Mouse (Mus musculus) forebrain, postnatal 0 days (tissue): Measurements from ENCODE around the gene Prmt7. TPM values are rescaled to one million over a fixed set of nuclear protein-coding genes. Genes with fewer than 3 reads are reported as not detected.

Experiments
- ATAC-seq: fragments of 200-750 bp; cut with Nextera tagmentation; 2 replicates; pipeline ENCODE4 v1.8.0; 2017; ENCODE audit warnings: mild to moderate bottlenecking, moderate library complexity
- DNase-seq: peaks from one replicate; pipeline ENCODE4 v3.0.0-alpha.2; 2015
- H3K27ac ChIP-seq: fragments of 300-500 bp; sonication (generic); 2 replicates; pipeline ENCODE4 v1.5.1; 2014; ENCODE audit warnings: low read depth, mild to moderate bottlenecking, antibody characterized with exemption, low read length, moderate library complexity, mixed read lengths
- H3K27me3 ChIP-seq: fragments of 300-500 bp; sonication (generic); 2 replicates; pipeline ENCODE4 v1.6.1; 2014; ENCODE audit warnings: mild to moderate bottlenecking, low read length, mixed read lengths; ENCODE audit not compliant: insufficient read depth
- H3K36me3 ChIP-seq: fragments of 300-500 bp; sonication (generic); 2 replicates; pipeline ENCODE4 v1.6.1; 2014; ENCODE audit warnings: mild to moderate bottlenecking, moderate library complexity; ENCODE audit not compliant: insufficient read depth
- H3K4me1 ChIP-seq: fragments of 300-500 bp; sonication (generic); 2 replicates; pipeline ENCODE4 v1.6.1; 2014; ENCODE audit warnings: antibody characterized with exemption; ENCODE audit not compliant: insufficient read depth
- H3K4me2 ChIP-seq: fragments of 300-500 bp; sonication (generic); 2 replicates; pipeline ENCODE4 v1.6.1; 2014; ENCODE audit warnings: low read depth, mild to moderate bottlenecking, moderate library complexity
- H3K4me3 ChIP-seq: fragments of 300-500 bp; sonication (generic); 2 replicates; pipeline ENCODE4 v1.5.1; 2014; ENCODE audit warnings: low read depth, low read length, mixed read lengths
- H3K9ac ChIP-seq: fragments of 300-500 bp; sonication (generic); 2 replicates; pipeline ENCODE4 v1.6.1; 2014; ENCODE audit warnings: mild to moderate bottlenecking
- H3K9me3 ChIP-seq: fragments of 300-500 bp; sonication (generic); 2 replicates; pipeline ENCODE4 v1.6.1; 2016; ENCODE audit warnings: low read length
- CTCF ChIP-seq: sonication (generic); IDR thresholded peaks from 2 replicates; pipeline ENCODE4 v1.5.1; 2016; ENCODE audit warnings: antibody characterized with exemption, control low read depth, low read depth
- WGBS: fragments of 180-500 bp; shearing (Covaris S2); extraction: QIAGEN DNeasy Blood & Tissue Kit; methylation state at CpG from one replicate; pipeline ENCODE4 v1.1.7; 2014; 5-methylcytosine and 5-hydroxymethylcytosine counted together
- polyA plus RNA-seq: library from polyadenylated mRNA; unstranded; fragments of >200 nt; fragmentation: Nextera tagmentation; extraction: Ambion mirVana; gene quantifications from 2 replicates; pipeline ENCODE4 v1.2.1, GENCODE M21; 2015
- total RNA-seq: library from RNA; depleted of rRNA; stranded (reverse); fragments of >200 nt; gene quantifications from 2 replicates; pipeline ENCODE4 v1.2.3, GENCODE M21; 2014

Prmt7 gene
- total and polyA plus RNA-seq, 2 experiments from 2014 or later = 49.6 to 65.5 TPM

DNA sequence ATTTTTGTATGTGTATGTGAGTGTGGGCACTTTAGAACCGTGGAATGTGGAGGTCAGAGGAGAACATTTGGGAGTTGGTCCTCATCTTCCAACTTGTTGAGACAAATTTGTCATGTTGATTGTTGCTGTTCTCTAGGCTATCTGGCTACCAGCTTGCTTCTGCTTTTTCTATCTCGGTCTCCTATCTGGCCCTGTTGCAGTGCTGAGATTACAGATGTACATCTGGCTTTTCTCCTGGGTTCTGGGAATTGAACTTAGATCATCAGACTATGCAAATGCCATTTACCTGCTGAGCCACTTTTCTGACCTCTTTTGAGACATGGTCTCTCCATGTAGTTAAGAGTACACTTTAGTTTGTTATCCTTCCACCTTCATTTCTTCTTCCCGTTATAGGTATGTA lies 37.2 kb upstream of the Prmt7 start:
- 94% methylated on average over 3 of the region's 3 CpGs for WGBS
- H3K4me3 ChIP-seq = no peak overlapping the region
- no peak for TF ChIP-seq CTCF

DNA sequence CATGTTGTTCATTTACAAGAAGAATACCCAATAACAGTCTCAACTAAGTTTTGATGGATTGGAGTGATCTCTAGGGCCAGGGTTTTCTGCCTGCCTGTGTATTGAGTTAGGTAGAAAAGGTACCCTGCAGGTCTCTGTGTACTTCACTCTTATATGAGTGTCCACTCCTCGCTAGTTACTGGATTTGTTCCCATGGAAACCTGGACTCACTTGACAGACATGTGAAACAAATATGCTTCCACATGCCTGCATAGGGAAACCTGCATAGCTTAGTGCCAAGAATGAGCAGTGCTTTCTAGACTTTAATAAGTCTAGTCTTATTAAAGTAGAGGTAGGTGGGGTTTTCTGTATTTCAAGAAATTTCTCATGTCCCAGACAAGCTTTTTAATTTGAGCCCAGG lies 33.8 kb upstream of the Prmt7 start:
- 2% methylated on average over 1 of the region's 1 CpGs for WGBS
- H3K9ac ChIP-seq = no peak overlapping the region
- H3K27ac ChIP-seq = no peak overlapping the region
- no peaks in the 10 kb centered on the region for H3K27me3 ChIP-seq
- TF ChIP-seq CTCF = no peak
- peaks cover 11% of the 10 kb centered on the region for H3K36me3 ChIP-seq
- H3K4me3 ChIP-seq = no peak overlapping the region
- ATAC-seq (no peak), DNase-seq (no peak)
- no peaks in the 10 kb centered on the region for H3K4me1 ChIP-seq
- H3K9me3 ChIP-seq = no peaks in the 10 kb centered on the region
- H3K4me2 ChIP-seq = no peak overlapping the region

More for the DNA sequence above, 37.2 kb upstream of the Prmt7 start:
- Histone ChIP-seq H3K9me3 (no peaks in the 10 kb centered on the region), H3K9ac (no peak overlapping the region), H3K27me3 (no peaks in the 10 kb centered on the region), H3K36me3 (no peaks in the 10 kb centered on the region), H3K4me2 (no peak overlapping the region), H3K4me1 (peaks cover 7% of the 10 kb centered on the region; the same call in 1 of the 2 replicates), H3K27ac (no peak overlapping the region)
- DNase-seq = no peak
- ATAC-seq = no peak

DNA sequence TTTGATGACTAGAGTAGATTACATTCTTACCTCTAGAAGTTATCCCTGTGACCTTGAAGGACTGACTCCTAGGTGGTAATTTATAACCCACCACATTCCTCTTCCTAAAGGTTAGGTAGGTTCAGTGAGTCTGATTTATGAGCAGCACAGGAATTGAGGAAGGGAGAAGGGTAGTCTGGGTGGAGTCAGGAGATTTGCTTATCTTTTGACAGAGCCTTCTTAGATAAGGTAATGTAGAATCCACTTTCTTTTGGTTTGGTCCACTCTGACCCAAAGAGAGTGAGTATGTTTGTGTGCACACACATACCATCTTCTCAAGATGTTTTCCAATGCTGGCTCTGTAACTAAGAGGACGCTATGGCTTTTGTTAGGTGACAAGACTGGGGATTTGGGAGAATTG lies 33.1 kb upstream of the Prmt7 start:
- Histone ChIP-seq H3K27me3 (no peaks in the 10 kb centered on the region), H3K4me1 (no peaks in the 10 kb centered on the region), H3K27ac (no peak overlapping the region), H3K4me2 (no peak overlapping the region), H3K9me3 (no peaks in the 10 kb centered on the region), H3K4me3 (no peak overlapping the region), H3K36me3 (peaks cover 14% of the 10 kb centered on the region), H3K9ac (no peak overlapping the region)
- 81% methylated on average over 1 of the region's 1 CpGs for WGBS
- no peak for TF ChIP-seq CTCF
- no peak for DNase-seq
- no peak for ATAC-seq

DNA sequence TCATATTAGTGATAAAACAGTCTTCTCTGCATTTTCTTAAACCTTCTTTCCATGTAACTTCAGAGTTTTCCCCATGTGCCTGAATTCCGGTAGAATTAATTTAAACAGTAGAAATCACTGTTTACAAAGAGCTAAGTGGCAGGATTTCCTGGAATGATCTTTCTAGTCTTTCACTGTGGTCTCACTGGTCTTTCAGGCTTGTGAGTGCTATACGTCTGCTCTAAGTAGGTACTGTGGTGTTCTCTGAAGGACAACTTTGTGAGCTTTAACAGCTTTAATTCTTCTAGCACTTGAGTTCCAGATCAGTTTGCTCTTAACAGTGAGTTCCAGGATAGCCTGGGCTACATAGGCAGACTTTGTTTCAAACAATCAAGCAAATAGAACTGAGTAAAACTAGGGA lies 32.3 kb upstream of the Prmt7 start:
- no peak for TF ChIP-seq CTCF
- no peaks in the 10 kb centered on the region for H3K27me3 ChIP-seq
- H3K4me2 ChIP-seq = no peak overlapping the region
- no peak overlapping the region for H3K27ac ChIP-seq
- DNase-seq (no peak), ATAC-seq (no peak)
- H3K4me1 ChIP-seq = no peaks in the 10 kb centered on the region
- H3K4me3 ChIP-seq = no peak overlapping the region
- no peaks in the 10 kb centered on the region for H3K9me3 ChIP-seq
- peaks cover 14% of the 10 kb centered on the region for H3K36me3 ChIP-seq
- H3K9ac ChIP-seq = no peak overlapping the region
- 70% methylated on average over 2 of the region's 2 CpGs for WGBS

DNA sequence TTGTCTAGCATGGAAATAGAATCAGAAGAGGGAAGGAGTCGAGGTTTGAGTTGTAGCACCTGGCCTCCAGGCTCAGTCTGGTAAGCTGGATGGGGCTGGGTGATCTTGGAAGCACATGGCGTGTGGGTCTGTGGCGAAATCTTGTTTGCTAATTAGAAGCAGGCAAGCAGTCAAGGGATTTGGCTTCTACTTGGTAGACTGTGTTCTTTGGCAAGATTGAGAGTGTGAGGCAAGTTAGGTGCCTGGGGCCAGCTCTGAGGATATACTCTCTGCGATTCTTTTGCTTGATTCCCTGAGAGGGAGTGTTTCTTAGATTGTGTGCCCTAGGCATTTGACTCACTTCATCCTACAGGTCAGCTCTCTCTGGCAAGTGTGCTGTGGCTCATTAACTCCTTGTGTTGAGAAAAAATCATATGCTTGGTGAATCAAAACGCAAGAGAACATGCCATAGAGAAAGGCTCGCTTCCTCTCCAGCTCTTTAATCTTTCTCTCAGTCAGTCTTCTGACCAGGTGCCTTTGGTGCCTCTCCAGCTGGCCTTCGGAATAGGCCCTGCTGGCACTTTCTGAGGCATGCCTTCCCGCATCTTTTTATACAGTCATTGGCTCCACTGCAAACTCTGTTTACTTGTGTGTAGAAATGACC lies 25.0 kb upstream of the Prmt7 start:
- ATAC-seq = peak; percentile 71

DNA sequence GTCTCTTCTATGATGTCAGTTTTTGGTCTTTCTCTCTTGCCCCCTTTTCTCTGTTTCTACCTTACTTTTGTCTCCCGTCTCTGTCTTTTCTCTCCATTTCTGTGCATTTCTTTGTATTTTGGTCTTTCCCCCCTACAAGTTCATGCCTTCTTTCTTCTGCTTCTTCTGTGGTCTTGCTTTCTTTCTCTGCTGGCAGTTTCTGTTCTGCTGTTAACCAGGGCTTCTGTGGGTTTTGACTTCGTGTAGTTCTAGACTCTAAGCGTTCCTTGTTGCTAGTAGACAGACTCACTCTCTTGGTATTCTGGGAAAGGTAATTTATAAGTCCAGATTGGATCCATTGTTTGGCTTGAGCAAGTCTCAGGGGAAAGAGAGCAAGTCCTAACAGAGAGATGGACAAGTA lies 24.3 kb upstream of the Prmt7 start:
- DNase-seq = no peak
- Histone ChIP-seq H3K27ac (no peak overlapping the region), H3K36me3 (peaks cover 34% of the 10 kb centered on the region), H3K4me1 (no peaks in the 10 kb centered on the region), H3K9me3 (no peaks in the 10 kb centered on the region), H3K9ac (no peak overlapping the region), H3K4me2 (no peak overlapping the region), H3K27me3 (no peaks in the 10 kb centered on the region), H3K4me3 (no peak overlapping the region)
- ATAC-seq = no peak
- 94% methylated on average over 3 of the region's 3 CpGs for WGBS
- no peak for TF ChIP-seq CTCF

More for the DNA sequence above, 25.0 kb upstream of the Prmt7 start:
- no peaks in the 10 kb centered on the region for H3K4me1 ChIP-seq
- H3K27me3 ChIP-seq = no peaks in the 10 kb centered on the region
- DNase-seq = peak; percentile 70
- no peak overlapping the region for H3K4me3 ChIP-seq
- H3K9ac ChIP-seq = no peak overlapping the region
- peaks cover 29% of the 10 kb centered on the region for H3K36me3 ChIP-seq
- WGBS = 62% methylated on average over 8 of the region's 8 CpGs
- TF ChIP-seq CTCF = no peak
- no peaks in the 10 kb centered on the region for H3K9me3 ChIP-seq
- H3K4me2 ChIP-seq = no peak overlapping the region
- no peak overlapping the region for H3K27ac ChIP-seq

DNA sequence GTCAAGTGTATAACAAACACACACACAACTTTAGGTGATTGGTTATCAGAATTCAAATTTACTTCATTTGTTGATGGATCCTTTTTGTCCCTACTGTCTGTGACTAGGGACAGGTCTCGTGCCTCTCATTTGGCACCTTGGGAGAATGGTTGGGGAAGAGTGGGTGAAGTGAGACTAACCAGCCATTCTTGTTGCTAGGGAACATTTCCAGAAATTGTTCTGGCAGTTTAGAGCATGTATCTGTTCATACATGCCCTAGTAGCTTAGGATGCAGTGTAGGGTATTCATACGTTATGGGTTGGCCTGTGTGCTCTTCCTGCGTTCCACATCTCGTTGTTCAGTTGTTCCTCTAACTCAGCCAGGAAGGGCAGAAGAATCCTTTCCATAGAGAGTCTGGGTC lies 21.6 kb upstream of the Prmt7 start:
- Histone ChIP-seq H3K4me1 (no peaks in the 10 kb centered on the region), H3K9me3 (no peaks in the 10 kb centered on the region), H3K9ac (no peak overlapping the region), H3K27me3 (no peaks in the 10 kb centered on the region), H3K36me3 (peaks cover 44% of the 10 kb centered on the region), H3K4me3 (no peak overlapping the region), H3K4me2 (no peak overlapping the region), H3K27ac (no peak overlapping the region)
- ATAC-seq (no peak), DNase-seq (no peak)
- no peak for TF ChIP-seq CTCF
- WGBS = 93% methylated on average over 4 of the region's 4 CpGs
